Mouse (Mus musculus): ENCODE measurements around the gene Cfap74. TPM values are rescaled to one million over a fixed set of nuclear protein-coding genes. Genes with fewer than 3 reads are reported as not detected.
A peak's percentile ranks its signal among the peaks of the same experiment; 100 is the strongest.
"Not testable (repeated sequence)": the region's sequence is repeated elsewhere in the genome, so short reads cannot be mapped to it uniquely, and the experiment has no call there.

The Cfap74 gene
- polyA plus RNA-seq, 2 experiments = 4.7 to 5.9 TPM

DNA sequence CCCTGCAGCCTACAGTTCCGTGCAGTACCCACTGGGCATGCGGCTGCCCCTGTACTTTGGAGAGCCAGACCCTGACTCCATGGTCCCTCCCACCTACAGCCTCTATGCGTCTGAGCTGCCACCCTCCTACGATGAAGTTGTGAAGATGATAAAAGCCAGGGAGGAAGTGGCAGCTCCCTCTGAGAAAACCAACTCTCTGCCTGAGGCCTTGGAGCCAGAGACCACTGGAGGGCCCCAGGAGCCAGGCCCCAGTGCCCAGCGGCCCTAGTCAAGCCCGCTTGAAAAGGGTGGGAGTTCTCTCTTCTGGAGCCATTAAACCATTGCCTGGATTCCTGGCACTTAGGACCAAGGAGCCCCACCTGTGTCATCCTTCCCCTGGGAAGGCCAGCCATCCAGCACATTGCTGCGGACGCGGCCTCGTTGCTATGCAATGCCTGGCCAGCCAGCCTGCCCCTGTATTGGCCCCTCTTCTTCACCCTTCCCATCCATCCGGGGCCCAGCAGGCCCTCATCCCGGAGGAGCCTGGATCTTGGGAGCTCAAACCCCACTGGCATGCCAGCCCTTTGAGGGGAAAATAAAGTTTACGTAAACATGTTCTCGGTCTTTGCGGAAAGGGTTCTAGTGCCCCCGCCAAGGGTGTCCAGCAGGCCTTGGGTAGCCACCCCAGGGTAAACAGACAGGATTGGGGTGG lies 61.4 kb downstream of the Cfap74 start:
- Histone ChIP-seq H3K9me3 (ENCODE audit: control insufficient read depth, low read length) (no peaks in the 10 kb centered on the region), H3K36me3 (ENCODE audit: control insufficient read depth, insufficient read depth, low read length) (no peaks in the 10 kb centered on the region), H3K27ac (replicated peaks; ENCODE audit: low read depth, low read length) (no peak overlapping the region), H3K27me3 (ENCODE audit: control insufficient read depth, insufficient read depth, low read length) (no peaks in the 10 kb centered on the region), H3K4me1 (ENCODE audit: control insufficient read depth, insufficient read depth, low read length) (0 out of 2 replicates have a peak, but pooled peaks cover 4% of the 10 kb centered on the region), H3K4me3 (replicated peaks; ENCODE audit: low read length) (no peak overlapping the region), H3K4me2 (replicated peaks; ENCODE audit: low read depth, low read length, severe bottlenecking) (no peak overlapping the region), H3K9ac (ENCODE audit: low read depth, low read length, severe bottlenecking) (no peak overlapping the region)
- no peak for TF ChIP-seq POLR2A (IDR thresholded peaks at IDR 0.05; ENCODE audit: borderline replicate concordance, extremely low read depth, insufficient read depth, insufficient read length)
- ATAC-seq (ENCODE audit: low FRiP score, low read depth) (no peak), DNase-seq (ENCODE audit: low spot score) (no peak)
- 82% methylated on average over 16 of the region's 16 CpGs for WGBS

GRCm38 (mm10) chr4:155470997-155471396 lies 62.0 kb downstream of the Cfap74 start:
- 88% methylated on average over 7 of the region's 7 CpGs for WGBS
- Histone ChIP-seq H3K27ac (replicated peaks; ENCODE audit: low read depth, low read length) (no peak overlapping the region), H3K9me3 (ENCODE audit: control insufficient read depth, low read length) (no peaks in the 10 kb centered on the region), H3K9ac (ENCODE audit: low read depth, low read length, severe bottlenecking) (no peak overlapping the region), H3K4me2 (replicated peaks; ENCODE audit: low read depth, low read length, severe bottlenecking) (no peak overlapping the region), H3K4me1 (ENCODE audit: control insufficient read depth, insufficient read depth, low read length) (0 out of 2 replicates have a peak, but pooled peaks cover 4% of the 10 kb centered on the region), H3K4me3 (replicated peaks; ENCODE audit: low read length) (no peak overlapping the region), H3K27me3 (ENCODE audit: control insufficient read depth, insufficient read depth, low read length) (no peaks in the 10 kb centered on the region), H3K36me3 (ENCODE audit: control insufficient read depth, insufficient read depth, low read length) (no peaks in the 10 kb centered on the region)
- TF ChIP-seq POLR2A (IDR thresholded peaks at IDR 0.05; ENCODE audit: borderline replicate concordance, extremely low read depth, insufficient read depth, insufficient read length) = no peak
- ATAC-seq (ENCODE audit: low FRiP score, low read depth) (no peak), DNase-seq (ENCODE audit: low spot score) (no peak)

DNA sequence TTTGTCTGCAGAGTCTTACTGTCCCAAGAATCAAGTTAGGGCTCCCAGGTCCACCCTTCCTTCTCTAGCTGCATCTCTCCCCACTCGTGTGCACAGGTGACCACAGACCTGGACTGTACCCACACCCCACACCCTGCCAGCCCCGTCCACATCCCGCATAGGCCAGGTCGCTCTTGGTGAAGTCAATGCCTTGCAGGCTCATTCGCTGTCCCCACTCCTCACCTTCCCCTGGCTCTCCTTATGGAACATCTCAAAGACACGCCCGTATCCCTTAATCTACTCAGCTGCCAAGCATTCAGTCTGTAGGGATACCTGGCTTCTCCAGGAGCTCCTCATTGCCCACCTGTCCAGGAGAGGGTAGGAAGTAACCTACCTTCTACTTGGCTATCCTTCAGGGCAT lies 62.4 kb downstream of the Cfap74 start:
- no peak for TF ChIP-seq POLR2A (IDR thresholded peaks at IDR 0.05; ENCODE audit: borderline replicate concordance, extremely low read depth, insufficient read depth, insufficient read length)
- no peak overlapping the region for H3K4me2 ChIP-seq (replicated peaks; ENCODE audit: low read depth, low read length, severe bottlenecking)
- H3K27ac ChIP-seq (replicated peaks; ENCODE audit: low read depth, low read length) = no peak overlapping the region
- 0 out of 2 replicates have a peak, but pooled peaks cover 4% of the 10 kb centered on the region for H3K4me1 ChIP-seq (ENCODE audit: control insufficient read depth, insufficient read depth, low read length)
- 86% methylated on average over 7 of the region's 7 CpGs for WGBS
- no peak overlapping the region for H3K4me3 ChIP-seq (replicated peaks; ENCODE audit: low read length)
- no peaks in the 10 kb centered on the region for H3K9me3 ChIP-seq (ENCODE audit: control insufficient read depth, low read length)
- DNase-seq (ENCODE audit: low spot score) (no peak), ATAC-seq (ENCODE audit: low FRiP score, low read depth) (no peak)
- no peaks in the 10 kb centered on the region for H3K27me3 ChIP-seq (ENCODE audit: control insufficient read depth, insufficient read depth, low read length)
- no peaks in the 10 kb centered on the region for H3K36me3 ChIP-seq (ENCODE audit: control insufficient read depth, insufficient read depth, low read length)
- no peak overlapping the region for H3K9ac ChIP-seq (ENCODE audit: low read depth, low read length, severe bottlenecking)

DNA sequence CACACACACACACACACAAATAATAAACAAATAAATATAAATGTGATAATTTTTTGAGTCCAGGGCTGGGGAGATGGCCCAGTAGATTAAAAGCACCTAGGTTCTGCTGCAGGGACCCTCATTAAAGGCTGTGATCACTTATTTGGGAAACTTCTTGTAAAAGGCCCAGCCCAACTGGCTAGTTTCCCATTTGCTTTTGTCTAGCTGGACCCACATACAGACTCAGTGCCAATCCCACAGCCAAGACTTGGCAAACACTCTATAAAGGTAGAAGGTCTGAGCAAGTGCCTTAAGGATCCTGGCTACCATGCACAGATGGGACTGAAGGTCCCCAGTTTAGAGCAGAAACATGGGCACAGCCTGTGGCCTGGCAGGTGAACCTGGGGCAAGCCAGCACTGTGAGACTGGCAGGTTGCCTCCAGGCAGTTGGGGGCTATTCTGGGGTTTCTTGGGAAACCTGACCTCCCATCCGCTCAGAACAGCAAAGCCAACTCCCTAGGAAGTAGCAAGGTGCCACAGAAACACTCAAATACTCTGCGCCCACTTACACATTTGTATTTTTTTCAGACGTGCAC lies 63.8 kb downstream of the Cfap74 start:
- Histone ChIP-seq H3K4me3 (replicated peaks; ENCODE audit: low read length) (no peak overlapping the region), H3K4me2 (replicated peaks; ENCODE audit: low read depth, low read length, severe bottlenecking) (no peak overlapping the region), H3K4me1 (ENCODE audit: control insufficient read depth, insufficient read depth, low read length) (0 out of 2 replicates have a peak, but pooled peaks cover 4% of the 10 kb centered on the region), H3K27ac (replicated peaks; ENCODE audit: low read depth, low read length) (no peak overlapping the region), H3K27me3 (ENCODE audit: control insufficient read depth, insufficient read depth, low read length) (no peaks in the 10 kb centered on the region), H3K36me3 (ENCODE audit: control insufficient read depth, insufficient read depth, low read length) (no peaks in the 10 kb centered on the region), H3K9ac (ENCODE audit: low read depth, low read length, severe bottlenecking) (peak overlapping the region; percentile 28), H3K9me3 (ENCODE audit: control insufficient read depth, low read length) (no peaks in the 10 kb centered on the region)
- DNase-seq (ENCODE audit: low spot score) (no peak), ATAC-seq (ENCODE audit: low FRiP score, low read depth) (no peak)
- no peak for TF ChIP-seq POLR2A (IDR thresholded peaks at IDR 0.05; ENCODE audit: borderline replicate concordance, extremely low read depth, insufficient read depth, insufficient read length)
- 57% methylated on average over 3 of the region's 3 CpGs for WGBS

DNA sequence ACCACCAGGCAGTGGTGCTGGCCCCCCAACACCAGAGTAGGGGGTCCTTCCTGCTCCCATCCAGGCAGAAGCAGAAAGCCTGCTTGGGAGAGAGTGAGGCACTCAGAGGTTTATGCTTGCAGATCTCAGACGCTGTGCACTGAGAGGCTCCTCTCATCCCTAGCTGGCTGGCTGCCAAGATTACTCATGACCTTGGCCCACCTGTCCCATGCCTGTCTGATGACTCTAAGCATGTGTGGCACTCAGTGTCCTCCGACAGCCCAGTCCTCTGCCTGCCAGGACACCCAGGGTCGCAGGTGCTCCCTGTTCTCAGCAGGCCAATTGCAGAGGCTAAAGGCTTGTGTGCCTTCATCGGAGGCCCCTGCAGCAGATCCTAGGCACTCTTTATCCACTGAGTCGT lies 64.3 kb downstream of the Cfap74 start:
- 62% methylated on average over 5 of the region's 5 CpGs for WGBS
- H3K27ac ChIP-seq (replicated peaks; ENCODE audit: low read depth, low read length) = no peak overlapping the region
- TF ChIP-seq POLR2A (IDR thresholded peaks at IDR 0.05; ENCODE audit: borderline replicate concordance, extremely low read depth, insufficient read depth, insufficient read length) = no peak
- ATAC-seq (ENCODE audit: low FRiP score, low read depth) (no peak), DNase-seq (ENCODE audit: low spot score) (peak; percentile 16)
- H3K4me3 ChIP-seq (replicated peaks; ENCODE audit: low read length) = no peak overlapping the region
- 0 out of 2 replicates have a peak, but pooled peaks cover 4% of the 10 kb centered on the region for H3K4me1 ChIP-seq (ENCODE audit: control insufficient read depth, insufficient read depth, low read length)
- no peaks in the 10 kb centered on the region for H3K27me3 ChIP-seq (ENCODE audit: control insufficient read depth, insufficient read depth, low read length)
- no peaks in the 10 kb centered on the region for H3K9me3 ChIP-seq (ENCODE audit: control insufficient read depth, low read length)
- peak overlapping the region; percentile 28 for H3K9ac ChIP-seq (ENCODE audit: low read depth, low read length, severe bottlenecking)
- no peaks in the 10 kb centered on the region for H3K36me3 ChIP-seq (ENCODE audit: control insufficient read depth, insufficient read depth, low read length)
- H3K4me2 ChIP-seq (replicated peaks; ENCODE audit: low read depth, low read length, severe bottlenecking) = no peak overlapping the region

- 69% methylated on average over 2 of the region's 2 CpGs for WGBS
- not testable (repeated sequence) for DNase-seq (ENCODE audit: low spot score)
Measured at GRCm38 (mm10) chr4:155473796-155474195, 64.8 kb downstream of the Cfap74 start.

More at GRCm38 (mm10) chr4:155473796-155474195, 64.8 kb downstream of the Cfap74 start:
- not testable (repeated sequence) for H3K27me3 ChIP-seq (ENCODE audit: control insufficient read depth, insufficient read depth, low read length); H3K9ac ChIP-seq (ENCODE audit: low read depth, low read length, severe bottlenecking); H3K4me1 ChIP-seq (ENCODE audit: control insufficient read depth, insufficient read depth, low read length); H3K27ac ChIP-seq (replicated peaks; ENCODE audit: low read depth, low read length); H3K4me2 ChIP-seq (replicated peaks; ENCODE audit: low read depth, low read length, severe bottlenecking); ATAC-seq (ENCODE audit: low FRiP score, low read depth); H3K9me3 ChIP-seq (ENCODE audit: control insufficient read depth, low read length); H3K4me3 ChIP-seq (replicated peaks; ENCODE audit: low read length); H3K36me3 ChIP-seq (ENCODE audit: control insufficient read depth, insufficient read depth, low read length)
